Mouse (Mus musculus) ES-Bruce4 (cell line): ENCODE data around the gene Cdipt.

ENCODE experiments used
- CTCF ChIP-seq: IDR thresholded peaks from one replicate; pipeline ENCODE4 v1.8.1; 2011; ENCODE audit warnings: low read depth, low read length
- EP300 ChIP-seq: IDR thresholded peaks from 2 replicates; pipeline ENCODE4 v1.6.1; 2011; ENCODE audit warnings: low read depth, low read length; ENCODE audit not compliant: insufficient read depth
- POLR2A ChIP-seq: IDR thresholded peaks from one replicate; pipeline ENCODE4 v1.8.1; 2011; ENCODE audit warnings: low read length; ENCODE audit not compliant: insufficient read depth

DNA sequence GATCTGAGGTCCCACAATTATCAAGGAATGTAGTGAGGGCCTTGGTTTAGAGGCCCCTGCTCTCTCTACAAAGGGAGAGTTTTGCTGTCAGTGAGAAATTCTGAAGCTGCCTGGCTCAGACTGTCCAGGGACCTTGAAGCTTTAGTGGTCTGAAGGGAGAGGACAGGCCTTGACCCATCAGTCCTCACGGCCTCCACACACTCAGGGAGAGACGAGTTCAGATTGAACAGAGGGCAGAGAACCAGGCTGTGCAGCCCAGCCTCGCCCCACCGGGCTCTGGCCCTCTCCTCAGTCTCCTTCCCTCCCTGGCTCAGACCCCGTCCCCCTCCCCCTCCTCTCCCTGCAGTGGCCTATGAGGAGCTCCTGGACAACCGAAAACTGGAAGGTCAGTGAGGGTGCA, 8.4 kb upstream of the Cdipt start:
- TF ChIP-seq CTCF: no peak
- TF ChIP-seq POLR2A: no peak
- TF ChIP-seq EP300: no peak
